Mouse (Mus musculus) thymus, postnatal 0 days (tissue): ENCODE measurements around the gene Dnah1. TPM values are rescaled to one million over a fixed set of nuclear protein-coding genes. Genes with fewer than 3 reads are reported as not detected.

Experiments
- DNase-seq: peaks from one replicate; pipeline ENCODE4 v3.0.0-alpha.2; 2015; ENCODE audit warnings: low spot score
- polyA plus RNA-seq: library from polyadenylated mRNA; unstranded; fragments of >200 nt; fragmentation: Nextera tagmentation; extraction: Ambion mirVana; gene quantifications from 2 replicates; pipeline ENCODE4 v1.2.1, GENCODE M21; 2015

Dnah1 gene
- 0.22 and 0.31 TPM in 2 replicates for polyA plus RNA-seq

DNA sequence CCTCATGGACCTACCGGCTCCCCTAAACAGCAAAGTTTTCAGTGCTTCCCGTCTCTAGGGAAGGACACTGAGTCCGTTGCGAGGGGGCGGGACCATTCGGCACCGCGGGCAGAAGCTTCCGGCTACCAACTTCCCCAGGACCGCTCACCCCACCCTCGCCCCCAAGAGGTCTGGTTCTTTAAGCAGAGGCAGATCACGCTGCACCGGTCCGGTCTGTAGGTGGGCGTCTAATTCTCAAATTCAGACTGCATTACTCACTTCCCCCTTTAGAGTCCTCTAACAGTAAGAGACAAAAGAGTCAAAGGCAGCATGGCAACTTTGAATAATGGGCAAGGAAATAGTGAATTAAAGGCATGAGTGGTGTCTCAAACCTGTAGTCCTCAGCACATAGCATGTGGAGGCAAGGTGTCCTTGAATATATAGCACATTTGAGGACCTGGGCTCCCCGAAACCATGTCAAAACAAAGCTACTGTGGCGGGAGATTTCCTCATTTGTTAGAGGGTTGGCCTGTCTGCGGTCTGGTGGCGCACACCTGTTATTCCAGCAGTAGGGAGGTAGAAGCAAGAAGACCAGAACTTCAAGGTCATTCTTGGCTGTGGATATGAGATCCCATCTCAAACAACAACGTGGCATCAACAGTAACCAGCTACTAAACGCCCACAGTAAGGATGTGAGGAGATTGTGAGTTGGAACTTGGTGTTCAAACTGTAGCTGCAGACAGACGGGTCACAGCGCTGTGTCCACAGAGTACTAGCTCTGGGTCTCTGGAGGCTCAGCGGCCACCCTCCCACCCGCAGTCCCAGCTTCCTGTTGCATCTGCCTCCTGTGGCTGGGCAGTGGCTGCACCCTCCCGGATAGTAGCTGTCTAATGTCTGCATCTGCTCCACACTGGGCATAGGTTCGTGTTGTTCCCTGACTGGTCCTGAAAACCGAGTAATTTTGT is at the start of gene Dnah1:
Gene Dnah1, minus strand, starts transcription at position 48 of the 944 bp plus-strand sequence.
- DNase-seq = peak; percentile 29

DNA sequence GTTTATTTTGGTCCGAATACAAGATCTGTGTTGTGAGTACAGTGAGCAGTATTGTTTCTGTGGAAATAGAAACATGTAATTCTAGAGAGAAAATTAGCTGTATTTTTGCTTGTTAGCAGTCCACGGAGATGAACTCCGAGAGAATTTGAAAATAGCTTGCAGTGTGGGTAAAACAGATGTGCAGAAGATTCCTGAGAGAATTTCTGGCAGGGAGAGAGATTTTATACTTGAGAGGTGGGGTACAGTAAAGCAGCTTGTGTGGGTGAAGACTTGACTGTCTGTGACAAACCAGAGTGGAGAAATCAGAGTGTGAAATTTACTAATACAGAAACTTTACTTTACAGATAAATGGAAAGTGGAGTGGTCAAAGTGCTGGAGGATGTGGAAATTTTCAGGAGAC is 45.7 kb upstream of the Dnah1 start:
- DNase-seq = no peak

DNA sequence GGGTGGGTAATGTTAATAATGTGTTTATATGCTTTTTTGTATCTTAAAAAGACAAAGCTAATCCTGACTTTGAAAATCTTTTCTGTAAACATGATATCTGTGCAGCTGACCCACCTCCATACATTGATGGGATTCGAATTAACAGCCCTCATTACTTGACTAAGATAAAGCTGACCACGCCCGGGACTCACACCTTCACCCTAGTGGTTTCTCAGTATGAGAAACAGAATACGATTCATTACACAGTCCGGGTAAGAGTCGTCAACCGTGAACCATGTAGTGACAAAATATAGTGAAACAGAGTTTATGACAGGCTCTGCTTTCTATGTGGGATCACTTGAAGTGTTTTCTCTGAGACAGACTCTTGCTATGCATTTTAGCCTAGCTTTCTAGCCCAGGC is 44.3 kb upstream of the Dnah1 start:
- no peak for DNase-seq

DNA sequence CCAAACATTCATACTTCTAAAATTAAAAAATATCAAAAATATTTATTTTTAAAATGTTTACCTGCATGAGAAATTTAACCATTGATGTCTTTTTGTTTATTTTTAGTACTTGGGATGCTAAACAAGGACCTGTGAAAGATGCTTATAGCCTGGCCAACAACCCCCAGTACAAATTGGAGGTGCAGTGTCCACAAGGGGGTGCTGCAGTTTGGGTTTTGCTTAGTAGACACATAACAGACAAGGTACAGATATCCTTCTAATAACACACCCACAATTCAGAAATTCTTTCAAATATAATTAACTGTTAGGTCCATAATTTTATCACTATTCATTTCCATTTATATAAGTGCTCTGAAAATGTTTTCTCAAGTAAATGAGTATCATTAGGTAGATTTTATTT is 41.7 kb upstream of the Dnah1 start:
- DNase-seq = peak; percentile 73

DNA sequence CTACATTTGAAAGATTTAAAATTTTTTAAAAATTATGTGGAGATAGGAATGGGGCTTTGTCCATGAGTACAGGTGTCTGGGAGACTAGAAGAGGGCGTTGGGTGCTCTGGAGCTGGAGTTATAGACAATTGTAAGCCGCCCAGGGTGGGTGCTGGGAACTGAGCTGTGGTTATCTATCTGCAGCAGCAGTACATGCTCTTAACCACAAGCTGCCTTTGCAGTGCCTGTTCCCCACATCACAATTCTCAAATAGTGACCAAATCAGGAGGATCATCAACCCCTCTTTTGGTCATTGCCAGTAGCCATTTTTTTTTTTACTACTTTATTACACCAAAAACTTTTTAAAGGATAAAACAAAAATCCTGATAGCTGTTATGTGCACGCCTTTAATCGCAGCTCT is 40.9 kb upstream of the Dnah1 start:
- no peak for DNase-seq

- no peak for DNase-seq
These were observed 38.5 kb upstream of the Dnah1 start for GRCm38 (mm10) chr14:31362236-31362635.

GRCm38 (mm10) chr14:31345367-31345766 is 21.7 kb upstream of the Dnah1 start:
- no peak for DNase-seq

DNA sequence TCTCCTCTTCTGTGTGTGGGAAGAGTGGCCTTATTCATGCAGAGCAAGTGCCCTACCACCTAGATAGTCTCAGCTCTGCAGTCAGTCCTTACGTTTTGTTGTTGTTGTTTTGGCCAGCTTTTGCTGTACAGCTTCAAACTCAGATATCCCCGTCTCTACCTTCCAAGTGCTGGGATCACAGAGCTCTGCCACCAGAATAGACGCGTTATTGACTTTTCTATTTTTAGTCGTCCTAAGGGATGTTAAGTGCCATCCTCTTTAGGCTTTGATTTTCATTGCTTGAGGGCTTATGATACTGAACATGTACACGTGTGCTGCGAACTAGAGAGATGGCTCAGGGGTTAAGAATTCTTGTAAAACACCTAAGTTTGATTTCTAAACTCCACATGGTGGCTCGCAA is 19.5 kb upstream of the Dnah1 start:
- no peak for DNase-seq

- DNase-seq = no peak
These were observed 14.3 kb upstream of the Dnah1 start for GRCm38 (mm10) chr14:31337947-31338346.

DNA sequence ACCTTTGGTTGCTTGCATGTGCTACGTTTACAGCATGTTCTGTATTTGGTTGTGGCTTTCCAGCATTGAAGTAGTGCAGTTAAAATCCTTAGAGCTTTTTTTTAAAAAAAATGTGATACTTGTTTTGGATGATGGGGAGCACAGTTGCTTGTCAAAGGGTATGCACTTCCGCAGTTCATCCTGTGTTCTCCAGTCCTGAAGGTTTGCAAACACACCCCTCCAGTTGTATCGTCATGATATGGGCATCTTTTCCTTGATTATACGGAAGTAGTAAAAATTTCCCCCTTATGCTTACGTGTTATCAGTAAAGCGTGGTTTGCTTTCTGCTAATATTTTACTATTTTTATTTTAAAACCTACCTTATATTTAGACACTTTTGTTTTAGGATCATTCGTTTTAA is 13.7 kb upstream of the Dnah1 start:
- DNase-seq = peak; percentile 28

DNA sequence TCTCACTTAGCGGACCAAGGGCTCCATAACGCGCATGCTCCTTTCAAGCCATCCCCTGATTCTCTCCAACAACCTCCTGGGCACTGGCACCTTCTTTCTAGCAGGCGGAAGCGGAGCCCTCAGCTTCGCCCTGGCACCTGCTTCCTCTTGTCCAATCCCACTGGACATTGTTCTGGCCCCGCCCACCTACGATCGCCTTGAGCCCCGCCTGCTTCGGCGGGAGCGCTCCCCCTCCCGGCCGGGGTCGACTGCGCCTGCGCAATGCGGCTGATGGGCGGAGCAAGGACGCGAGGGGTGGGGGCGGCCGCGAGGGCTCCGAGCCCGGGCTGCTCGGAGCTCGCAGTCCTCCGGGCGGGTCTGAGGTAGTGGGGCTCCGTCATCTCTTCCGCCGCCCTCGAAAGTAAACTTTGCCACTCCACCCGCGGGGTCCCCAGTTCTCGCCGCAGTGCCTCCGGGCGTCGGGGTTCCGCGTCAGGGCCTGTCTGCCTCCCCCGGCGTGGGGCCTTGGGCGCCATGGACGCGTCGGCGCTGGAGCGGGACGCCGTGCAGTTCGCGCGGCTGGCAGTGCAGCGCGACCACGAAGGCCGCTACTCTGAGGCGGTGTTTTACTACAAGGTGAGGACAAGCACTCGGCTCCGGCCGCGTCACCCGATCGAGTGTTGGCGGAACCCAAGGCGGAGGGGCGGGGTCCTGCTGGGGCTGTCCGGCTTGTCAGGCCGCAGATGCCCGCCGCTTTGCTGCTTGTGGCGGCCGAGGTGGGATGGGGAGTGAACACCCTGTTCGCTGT is 12.9 kb upstream of the Dnah1 start, which contains the start of gene Capn7:
Gene Capn7, plus strand, starts transcription at position 270 of the 787 bp plus-strand sequence.
- DNase-seq = peak; percentile 98

- DNase-seq = no peak
These were observed 12.1 kb upstream of the Dnah1 start for GRCm38 (mm10) chr14:31335765-31336164.

- DNase-seq = no peak
These were observed 7.3 kb upstream of the Dnah1 start for GRCm38 (mm10) chr14:31330957-31331356.

DNA sequence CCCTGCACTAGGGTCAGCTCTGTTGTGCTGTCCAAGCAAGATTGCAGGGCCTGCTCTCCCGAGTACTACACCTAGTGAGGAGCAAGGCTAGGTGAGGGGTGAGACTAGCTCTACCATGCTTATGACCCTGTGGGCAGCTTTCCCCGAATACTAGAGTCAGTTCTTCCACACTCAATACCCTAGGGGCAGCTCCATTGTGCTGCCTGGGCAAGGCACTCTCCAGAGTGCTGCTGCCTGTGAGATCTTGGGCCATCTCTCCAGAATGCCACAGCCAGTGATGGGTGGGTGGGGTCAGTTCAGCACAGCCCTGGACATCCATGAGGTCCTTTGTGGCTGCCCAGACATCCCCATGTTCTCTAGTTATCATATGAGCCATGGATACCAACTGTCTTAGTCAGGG is 6.0 kb upstream of the Dnah1 start:
- DNase-seq = no peak

DNA sequence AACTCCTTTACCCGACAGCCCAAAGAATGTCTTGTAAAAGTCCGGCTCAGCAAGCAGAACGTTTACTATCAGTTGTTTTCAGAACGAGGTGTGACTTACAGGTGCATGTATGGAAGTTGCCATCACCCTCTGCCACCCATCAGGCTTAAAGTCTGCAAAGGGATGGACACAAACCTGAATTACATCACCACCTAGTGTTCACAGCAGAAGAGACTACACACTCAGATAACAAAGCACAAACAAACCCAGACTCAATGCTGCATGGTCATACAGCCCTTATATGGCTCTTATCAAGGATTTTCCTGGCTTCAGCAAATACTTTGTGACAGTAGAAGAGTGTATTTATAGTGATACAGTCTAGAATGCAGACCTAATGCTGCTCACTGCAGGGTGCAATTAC is 4.0 kb upstream of the Dnah1 start:
- no peak for DNase-seq

DNA sequence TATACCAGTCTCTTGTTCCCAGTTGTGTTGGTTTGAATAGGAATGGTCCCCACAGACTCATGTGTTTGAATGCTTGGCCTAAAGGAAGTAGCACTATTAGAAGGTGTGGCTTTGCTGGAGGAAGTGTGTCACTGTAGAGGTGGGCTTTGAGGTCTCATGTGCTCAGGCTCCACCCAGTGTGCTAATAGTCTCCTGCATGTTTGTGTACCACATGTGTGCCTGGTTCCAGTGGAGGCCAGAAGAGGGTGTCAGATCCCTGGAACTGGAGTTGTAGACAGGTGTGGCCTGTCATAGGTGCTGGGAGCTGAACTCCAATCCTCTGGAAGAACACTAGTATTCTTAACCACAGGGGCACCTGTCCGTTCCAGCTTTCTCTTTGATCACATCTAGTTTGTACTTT is 3.5 kb upstream of the Dnah1 start:
- DNase-seq = no peak

DNA sequence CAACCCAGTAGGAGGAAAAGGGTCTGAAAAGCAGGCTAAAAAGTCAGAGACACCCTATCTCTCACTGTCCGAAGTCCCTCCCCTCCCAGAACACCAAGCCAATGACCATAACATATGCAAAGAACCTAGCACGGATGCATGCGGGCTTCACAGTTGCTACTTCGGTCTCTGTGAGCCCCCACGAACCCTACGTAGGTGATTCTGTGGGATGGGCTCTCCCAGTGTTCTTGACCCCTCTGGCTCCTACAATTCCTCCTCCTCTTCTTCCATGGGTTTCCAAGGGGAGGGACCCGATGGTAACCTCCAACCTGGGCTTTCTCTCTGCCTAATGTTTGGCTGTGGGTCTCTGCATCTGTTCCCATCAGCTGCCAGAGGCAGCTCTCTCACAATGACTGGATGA is 3.1 kb upstream of the Dnah1 start:
- no peak for DNase-seq

GRCm38 (mm10) chr14:31325551-31325950 is 1.9 kb upstream of the Dnah1 start:
- DNase-seq = peak; percentile 19

DNA sequence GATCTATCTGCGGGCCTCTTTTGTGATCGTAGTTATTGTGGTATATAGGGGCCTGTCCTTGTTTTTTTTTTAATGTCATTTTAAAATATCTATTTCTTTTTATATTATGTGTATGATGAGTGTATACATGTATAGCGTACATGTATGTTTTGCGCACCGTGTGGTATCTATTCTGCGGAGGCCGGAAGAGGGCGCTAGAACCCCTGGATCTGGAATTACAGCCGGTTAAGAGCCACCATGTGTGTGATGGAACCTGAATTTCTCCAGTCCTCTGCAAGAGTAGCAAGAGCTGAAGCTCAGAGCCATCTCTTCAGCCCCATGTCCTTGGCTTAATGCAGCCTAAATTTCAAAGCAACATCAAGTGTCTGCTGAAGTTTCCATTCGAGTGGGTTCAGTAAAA is 1.2 kb upstream of the Dnah1 start:
- DNase-seq = no peak

DNA sequence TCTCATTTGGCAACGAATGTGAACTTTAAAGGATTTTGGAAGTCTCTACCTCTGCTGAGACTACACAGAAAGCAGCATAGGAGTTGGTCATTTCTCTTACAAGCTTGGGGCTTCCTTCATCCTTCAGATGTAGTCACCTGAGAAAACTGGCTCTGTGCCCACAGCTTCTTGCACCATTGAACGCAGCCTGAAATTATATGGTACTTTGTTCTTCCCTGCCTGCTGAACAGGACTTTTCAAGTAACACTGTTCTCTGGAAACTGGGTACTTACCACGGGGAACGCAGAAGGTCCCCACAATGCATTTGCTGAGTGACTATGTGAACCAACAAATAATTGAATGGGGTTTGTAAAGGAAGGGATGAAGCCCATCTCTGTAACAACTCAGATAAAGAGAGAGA is 507 bp downstream of the Dnah1 start:
- DNase-seq = no peak

DNA sequence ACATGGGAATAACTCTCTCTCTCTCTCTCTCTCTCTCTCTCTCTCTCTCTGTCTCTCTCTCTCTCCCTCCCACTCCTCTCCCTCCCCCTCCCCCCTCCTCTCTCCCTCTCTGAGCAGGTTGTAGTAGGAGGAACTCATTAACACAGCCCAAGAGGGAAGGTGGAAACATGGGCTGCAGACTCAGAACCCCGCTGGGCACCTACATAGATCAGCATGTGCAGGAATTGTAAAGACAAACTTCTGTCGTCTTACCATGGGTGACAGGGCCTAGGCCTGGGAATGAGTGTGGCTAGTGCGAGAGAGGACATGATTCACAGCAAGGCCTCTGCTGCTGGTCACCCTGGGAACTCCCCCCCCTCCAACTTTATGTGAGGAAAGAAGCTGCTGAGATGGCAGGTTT is 1.5 kb downstream of the Dnah1 start:
- no peak for DNase-seq

DNA sequence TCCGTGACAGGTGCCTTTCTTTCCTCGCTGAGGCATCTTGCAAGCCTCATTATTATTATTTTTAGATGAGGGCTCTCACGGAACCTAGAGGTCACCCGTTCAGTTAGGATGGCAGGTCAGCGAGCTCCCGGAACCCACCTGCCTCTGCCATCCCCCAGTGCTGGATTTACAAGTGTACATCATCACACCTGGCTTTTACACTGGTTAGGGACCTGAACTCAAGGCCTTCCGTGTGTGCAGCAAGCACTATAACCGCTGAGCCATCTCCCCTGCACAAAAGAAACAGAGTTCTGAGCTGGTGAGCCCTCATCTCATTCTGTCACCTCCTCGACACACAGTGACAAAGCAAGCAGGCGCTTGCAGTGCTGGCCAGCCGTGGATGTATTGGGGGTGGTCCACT is 2.5 kb downstream of the Dnah1 start:
- DNase-seq = no peak
